Mouse (Mus musculus): Measurements from ENCODE around the gene Wdr93. TPM values are rescaled to one million over a fixed set of nuclear protein-coding genes. Genes with fewer than 3 reads are reported as not detected.

Wdr93 gene
- polyA plus RNA-seq (2017; shearing (Covaris generic)), result under 1 TPM in 1 of 2 experiments, not detected in 1; 0.28 TPM

DNA sequence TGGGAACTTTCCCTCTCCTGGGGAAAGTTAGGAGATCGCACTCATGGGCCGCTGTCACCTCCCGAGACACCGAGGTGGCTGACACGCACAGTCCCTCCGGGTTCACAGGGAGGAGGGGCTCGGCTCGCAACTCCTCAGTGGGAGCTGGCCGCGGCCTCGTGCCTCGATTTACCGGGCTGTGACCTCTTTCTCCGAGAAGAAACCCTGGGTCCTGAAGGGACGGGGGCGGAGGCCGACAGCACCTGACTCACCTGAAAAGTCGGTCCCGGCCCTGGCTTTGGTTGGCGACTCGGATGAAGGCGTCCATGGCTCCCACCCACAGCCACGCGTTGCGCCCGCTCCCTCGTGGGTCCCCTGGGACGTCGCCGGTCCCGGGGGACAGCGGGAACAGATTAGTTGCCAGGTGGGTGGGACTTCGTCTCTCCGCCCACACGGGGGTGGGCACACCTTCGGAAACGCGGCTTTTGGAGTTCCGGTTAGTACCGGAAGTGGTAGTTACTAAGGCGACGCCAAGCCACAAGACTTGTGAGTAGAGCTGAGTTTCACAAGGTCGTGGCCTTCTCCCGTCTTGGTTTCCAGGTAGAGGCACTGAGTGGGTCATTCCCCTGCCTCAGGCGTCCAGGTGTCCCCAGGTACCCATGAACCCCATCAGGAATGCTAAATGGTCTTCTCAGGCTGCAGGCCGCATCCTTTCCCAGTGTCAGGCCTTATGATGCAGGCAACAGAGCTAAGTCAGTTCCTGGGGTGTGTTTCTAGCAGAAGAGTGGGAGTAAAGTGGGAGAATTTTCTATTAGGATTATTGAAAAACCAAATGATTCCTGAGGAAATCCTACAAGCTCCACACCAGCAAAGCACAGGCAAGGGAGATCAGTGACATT is at the start of gene Wdr93, which contains the start of gene Pex11a:
Gene Wdr93 (plus strand): TSS at position 505 of the 878 bp plus-strand sequence.
Gene Pex11a (minus strand): TSS at position 473 of the 878 bp plus-strand sequence.
- peak; percentile 99 for ATAC-seq

DNA sequence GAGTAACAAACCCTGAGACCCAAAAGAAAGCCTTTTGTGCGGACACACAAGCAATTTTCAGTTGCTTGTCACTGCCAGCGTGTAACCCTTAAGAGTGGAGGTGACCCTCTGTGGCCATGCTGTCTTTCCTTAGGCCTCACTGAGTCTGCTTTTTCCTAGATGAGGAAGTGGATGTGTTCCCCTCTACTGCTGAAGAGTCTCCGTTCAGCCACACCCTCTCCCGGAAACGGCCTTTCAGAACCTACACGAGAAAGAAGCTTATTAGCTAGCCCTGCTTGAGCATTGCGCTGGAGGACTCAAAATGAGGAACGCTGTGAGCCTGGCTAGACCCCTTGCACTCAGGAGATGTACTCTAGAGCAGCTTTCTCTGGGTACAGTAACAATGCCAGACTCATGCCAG is 46.5 kb upstream of the Wdr93 start:
- ATAC-seq, result no peak

DNA sequence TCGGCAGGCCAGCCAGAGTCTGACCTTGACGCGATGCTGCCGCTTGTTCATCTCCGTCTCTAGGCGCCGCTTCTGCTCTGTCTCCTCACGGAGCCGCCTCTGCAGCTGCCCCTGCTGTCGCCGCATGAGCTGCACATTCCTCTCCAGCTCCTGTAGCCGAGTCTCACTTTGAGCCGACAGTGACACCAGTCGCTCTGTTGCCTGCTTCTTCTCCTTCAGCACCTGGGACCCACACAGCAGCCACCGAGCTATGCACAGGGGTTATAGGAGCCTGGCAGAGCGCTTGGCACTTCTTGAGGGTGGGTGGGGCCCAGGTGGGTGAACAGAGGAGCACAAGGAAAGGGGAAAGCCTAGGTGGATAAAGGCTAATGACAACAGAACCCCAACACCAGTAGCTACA is 40.2 kb upstream of the Wdr93 start:
- no peak for ATAC-seq

DNA sequence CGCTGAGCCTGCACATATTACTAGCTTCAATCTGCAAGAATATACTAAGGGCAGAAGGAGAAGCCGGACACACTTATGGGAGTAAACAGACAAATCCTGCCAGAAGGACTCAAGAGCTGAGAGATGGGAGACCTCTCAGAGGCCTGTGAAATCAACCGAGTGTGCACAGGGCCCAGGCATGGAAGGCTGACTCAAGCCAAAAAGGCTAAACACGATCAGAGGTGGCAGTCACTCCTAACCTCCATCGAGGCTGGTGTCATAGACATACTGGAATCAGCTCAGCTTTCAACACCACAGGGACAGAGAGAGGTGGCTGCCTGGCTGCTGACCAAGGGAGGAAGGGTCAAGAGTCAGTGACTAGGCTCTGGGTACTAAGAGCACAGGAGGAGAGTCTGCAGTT is 37.8 kb upstream of the Wdr93 start:
- no peak for ATAC-seq

DNA sequence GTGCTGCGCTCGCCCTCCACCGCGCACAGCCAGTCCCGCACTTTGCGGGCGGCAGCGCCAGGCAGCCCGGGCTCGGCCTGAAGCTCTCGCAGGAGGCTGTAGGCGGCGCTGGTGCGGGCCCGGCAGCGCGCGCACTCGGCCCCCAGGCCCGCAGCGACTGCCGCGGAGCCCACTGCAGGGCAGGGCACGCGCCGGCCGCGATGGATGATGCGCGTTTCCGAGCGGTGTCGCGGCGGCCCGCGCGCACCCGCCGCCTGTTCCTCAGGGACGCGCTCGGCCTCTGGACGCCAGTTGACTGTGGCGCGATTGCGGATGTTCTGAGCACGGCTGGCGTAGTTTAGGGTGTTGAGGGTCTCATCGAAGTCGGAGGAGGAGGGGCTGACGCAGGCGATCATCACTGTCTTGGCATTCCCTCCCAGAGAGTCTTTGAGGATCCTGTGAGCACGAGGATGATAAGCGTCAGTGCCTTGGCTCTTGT is 32.8 kb upstream of the Wdr93 start:
- ATAC-seq, result no peak

DNA sequence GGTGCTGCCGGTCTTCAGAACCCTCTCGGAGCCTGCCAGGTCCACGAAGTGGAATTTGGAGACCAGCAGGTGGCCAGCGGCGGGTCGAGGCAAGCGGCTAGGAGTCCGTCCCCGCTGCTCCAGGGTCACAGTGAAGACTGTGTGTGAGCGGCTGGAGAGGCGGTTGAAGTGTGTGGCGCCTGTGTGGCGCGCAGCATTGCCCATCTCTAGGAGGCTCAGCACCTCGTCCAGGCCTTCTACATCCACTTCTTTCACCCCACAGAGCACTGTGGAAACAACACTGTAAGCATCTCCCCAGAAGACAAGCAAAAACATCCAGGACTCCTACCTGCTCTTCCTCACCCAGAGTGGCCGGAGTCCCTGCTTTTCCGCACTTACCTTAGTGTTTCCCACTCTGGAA is 32.1 kb upstream of the Wdr93 start:
- ATAC-seq, result no peak

DNA sequence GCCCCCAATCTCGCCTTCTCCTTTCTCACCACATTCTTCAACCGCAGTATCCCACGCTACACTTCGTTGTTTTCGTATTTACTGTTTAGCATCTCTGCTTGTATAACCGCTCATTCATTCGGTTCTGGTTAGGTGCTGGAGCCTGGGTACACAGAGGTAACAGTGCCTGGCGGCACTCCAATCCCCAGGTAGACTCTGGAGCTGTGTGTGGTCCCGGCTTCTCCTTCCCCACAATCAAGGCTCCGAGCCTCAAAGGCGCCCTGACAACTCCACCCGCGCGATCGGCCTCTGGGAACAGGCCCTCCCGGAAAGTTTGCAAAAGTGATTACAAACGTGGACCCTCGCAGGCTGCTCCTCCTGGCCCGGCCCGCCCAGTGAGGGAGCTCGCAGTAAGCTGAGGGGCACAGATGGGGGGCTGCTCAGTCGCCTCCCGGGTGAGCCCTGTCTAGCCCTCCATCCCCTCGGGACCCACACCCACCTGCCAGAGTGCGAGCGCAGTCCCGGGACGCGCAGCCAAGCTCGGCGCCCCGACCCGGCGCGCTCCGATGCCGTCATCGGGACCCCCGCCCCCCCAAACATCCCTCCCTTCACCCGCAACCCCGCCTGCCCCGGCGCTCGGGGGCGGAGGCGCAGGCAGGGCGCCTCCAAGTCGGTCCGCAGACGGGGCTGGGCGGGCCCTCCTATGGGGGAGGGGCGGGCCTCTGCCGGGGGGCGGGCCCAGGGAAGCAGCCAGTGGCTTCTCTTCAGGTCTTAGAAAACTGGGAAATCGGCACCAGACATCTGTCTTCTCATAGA is 27.6 kb upstream of the Wdr93 start, which contains the start of gene Kif7:
Gene Kif7 (minus strand): TSS at position 534 of the 795 bp plus-strand sequence.
- peak; percentile 76 for ATAC-seq

DNA sequence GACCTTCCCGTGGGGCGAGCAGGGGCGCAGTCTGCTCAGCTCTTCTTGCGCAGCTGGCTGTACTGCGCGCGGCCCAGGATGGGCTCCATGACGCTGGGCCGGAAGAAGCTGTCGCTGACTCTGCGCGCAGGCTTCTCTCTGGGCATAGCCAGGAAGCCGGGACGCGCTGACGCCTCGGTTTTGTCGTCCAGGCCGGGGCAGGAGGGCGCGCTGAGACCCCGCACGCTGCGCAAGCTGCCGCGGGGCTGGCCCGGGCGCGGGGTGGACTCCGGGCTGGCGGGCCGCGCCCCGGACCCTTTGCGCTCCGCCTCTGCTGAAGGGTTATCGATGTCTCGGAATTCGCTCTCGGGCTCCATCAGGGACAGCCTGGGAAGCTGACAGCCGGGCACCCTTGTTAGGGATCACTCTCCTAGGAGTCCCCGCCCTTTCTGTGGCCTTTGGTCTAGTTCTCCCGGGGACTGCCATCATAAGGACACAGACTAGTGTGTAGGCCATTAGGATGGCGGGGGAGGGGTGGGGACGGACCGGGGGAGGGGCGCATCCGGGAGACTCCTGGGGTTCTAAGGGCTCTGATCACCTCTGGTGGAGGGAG is 21.5 kb upstream of the Wdr93 start:
- peak; percentile 98 for ATAC-seq

DNA sequence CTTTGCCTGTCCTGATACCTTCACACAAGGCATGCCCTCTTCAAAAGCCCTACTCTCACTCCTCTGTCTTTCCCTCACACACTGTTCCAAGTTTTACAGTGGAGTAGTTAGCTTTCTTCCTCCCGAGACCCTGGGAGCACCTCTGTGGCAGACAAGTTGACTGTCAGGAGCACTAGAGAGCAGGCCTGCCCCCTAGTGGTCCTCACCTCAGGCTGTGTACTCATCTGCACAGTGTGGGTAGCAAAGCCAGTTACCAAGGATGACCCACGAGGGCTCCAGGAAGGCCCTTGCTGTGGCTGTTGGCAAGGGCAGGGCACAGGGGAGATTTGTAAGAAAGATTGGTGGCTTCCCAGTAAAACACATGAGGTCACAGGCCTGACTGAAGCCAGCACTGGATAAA is 15.9 kb upstream of the Wdr93 start:
- peak; percentile 47 for ATAC-seq

DNA sequence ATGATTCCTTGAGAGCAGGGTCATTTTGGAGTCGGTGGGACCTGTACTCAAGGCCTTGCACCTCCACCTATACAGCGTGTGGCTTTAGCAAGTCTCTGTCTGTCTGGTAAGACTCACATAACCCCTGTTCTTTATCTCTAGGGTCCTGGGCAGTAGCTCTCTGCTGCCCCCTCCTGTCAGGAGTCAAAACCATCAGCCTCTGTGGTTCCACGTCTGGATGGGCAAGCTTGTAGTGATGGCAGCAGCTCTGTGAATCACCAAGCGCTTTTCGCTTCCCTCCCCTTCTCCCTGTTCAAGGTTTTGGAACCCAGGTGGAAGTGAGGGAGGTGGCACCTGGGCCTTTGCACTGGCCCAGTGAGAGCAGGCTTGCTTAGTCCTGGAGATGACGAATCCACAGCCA is 14.7 kb upstream of the Wdr93 start:
- ATAC-seq, result peak; percentile 77

DNA sequence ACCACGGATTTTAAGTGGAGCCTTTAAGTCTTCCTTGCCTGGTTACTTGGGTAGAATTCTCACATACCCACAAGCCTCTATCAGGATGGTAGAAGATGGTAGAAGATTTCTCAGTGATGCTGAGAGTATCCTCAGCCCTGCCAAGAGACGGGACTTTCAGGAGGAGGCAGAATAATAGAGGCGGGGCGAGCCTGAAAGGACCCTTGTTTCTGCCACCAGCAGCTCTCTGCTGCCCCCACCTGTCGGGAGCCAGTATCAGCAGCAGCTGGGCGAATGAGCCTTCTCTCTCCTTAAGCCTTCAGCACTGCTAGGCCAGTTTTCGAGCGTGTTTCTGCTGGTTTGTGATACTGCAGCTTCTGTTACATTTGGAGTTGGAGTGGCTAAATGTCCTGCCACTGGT is 13.8 kb upstream of the Wdr93 start:
- ATAC-seq, result peak; percentile 72

DNA sequence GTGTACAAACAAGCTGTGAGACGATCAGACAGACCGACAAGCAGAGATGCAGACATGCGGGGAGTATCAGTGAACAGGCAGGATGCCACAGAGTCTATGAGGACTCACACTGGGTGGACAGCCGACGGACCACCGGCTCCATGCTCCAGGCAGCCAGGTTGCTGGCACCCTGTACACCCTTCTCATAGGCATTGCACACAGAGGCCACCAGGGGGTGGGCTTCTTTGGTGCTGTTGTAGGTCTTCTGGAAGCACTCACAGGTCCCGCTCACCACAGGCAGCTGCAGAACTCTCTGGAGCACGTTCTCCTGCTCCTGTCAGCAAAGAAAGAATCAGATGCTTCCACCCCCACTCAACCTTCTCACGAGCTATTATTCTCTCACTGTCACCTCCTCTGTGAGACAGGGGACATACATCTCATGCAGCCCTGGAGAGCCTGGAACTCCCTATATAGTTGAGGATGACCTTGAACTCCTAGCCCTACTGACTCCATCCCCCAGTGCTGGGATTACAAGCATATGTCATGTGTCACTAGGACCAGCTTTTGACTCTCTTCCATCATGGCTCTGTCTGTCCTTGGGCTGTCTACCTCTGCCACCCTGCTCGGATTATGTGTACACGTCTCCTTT is 13.1 kb upstream of the Wdr93 start:
- ATAC-seq, result no peak

DNA sequence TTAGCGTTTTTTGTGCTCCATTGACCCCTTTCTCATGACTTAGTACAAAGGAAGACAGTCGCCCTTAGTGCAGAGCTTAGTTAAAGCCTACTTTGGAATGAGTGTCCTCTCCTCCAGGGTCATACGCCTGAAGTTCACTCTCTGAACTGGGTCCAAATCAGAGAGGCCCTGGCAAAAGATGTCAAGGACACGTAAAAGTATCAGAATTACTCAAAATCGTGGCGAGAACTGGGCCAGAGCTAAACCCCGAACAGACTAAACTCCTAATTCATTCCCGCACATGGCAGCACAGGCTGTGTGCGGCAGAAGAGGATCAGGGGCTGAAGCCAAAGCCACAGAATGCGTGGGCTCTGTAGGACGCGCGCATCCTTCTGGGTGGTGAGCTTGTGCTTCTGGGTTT is 11.5 kb upstream of the Wdr93 start:
- no peak for ATAC-seq

DNA sequence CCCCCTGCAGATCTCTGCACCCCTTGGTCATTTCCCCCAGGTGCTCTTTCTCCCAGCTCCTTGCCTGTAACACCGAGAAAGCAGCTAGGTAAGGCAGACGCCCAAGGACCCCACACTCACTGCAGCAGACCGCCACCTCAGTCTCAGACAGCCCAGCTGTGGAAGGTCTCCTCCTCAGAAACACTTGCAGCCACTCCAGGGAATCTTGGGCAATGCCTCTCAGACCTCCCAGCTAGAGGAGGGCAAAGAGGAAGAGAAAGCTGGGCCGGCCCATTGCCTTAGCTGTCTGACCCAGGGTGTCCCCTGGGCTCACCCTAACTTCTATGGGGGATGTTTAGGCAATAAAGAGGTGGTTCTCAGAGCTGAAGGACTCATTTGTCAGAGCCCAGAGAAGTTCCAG is 10.3 kb upstream of the Wdr93 start, which contains the start of gene Plin1:
Gene Plin1 (minus strand): TSS at position 282 of the 400 bp plus-strand sequence.
- ATAC-seq, result no peak

DNA sequence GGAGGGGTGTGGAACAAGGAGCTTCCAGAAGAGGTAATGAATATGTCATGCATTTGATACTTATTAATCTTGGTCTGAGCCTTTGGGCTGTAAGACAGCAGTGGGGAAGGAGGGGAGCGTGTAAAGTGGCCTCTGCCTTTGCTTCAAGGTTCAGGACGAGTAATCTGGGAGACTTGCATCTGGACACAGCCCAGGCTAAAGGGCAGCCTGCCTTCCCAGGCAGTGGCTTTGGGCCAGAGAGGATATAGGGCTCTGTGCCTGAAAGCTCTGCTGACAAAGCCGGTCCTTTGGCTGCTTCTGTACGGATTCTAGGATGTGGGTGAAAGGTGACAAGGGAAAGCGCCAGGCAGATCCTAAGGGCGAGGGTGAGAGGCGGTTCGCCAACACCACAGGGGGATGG is 8.4 kb upstream of the Wdr93 start:
- ATAC-seq, result no peak

DNA sequence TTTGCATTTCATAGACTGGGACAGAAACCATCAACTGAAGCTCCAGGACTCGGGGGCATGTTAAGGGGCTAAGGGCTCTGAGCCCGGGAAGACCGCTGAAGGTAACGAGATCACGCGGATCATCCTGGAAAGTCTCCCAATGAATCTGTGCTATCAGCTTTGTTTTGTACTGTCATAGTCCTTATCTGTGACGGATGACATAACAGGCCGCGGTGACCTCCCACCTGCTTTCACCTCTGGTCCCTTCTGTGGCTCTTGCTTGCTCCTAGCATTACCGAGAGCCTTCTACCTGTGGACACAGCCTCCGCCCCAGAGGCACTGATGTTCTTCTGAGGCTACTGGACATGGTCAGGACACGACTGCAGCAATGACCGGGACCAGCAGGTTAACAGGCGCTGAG is 6.5 kb upstream of the Wdr93 start:
- no peak for ATAC-seq

DNA sequence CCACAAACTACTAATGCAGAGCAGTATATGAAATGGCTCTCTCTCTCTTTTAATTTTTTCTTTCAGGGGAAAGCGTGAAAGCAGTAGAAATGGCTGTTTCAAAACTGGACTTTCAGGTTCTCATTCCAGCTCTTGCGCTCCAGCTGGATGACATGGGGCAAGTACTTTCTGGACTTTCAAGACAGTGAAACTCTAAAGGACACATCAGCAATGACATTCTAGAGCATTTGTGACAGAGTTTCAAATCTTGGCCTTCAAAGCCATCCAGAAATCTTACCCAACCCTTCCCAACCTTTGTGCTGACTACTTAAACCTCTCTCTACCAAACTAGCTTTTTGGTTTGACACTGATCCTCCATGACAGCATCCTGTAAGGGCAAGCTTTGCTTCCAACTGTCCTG is 4.0 kb upstream of the Wdr93 start:
- no peak for ATAC-seq

DNA sequence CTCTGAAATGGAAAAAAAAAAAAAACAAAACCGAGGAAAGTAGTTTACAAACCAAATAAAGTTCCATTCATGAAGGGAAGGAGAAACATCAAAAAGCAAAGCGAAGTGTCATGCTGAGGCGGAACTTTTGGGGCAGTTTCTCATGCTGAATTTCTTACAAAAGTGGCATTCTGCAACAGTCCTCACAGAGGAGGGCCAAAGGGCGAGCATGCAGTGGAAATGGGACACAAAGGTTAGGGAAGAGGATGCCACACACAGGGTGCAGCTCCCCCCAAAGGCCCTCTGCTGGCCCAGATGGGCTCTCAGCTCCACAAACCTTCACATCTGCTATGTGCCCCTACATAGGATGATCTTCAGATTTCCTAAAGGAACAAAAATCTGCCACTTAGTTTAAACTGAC is 2.7 kb upstream of the Wdr93 start:
- ATAC-seq, result no peak

DNA sequence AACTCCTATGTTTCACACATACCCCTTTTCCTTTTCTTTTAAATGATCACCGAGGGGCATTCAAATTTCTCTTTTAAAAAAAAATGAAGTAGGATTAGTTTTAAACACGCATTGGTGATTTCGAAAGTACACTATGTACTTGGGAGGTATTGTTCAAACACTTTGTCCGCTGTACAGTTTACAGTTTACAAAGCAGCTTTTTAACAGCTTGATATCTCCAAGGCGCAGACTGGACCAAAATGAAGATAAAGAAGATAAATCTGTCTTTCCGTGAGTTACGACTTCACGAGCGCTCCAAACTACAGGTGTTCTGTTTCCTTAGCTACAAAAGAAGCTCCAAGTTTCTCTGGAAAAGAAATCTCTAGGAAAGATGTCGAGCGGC is 695 bp upstream of the Wdr93 start:
- no peak for ATAC-seq

DNA sequence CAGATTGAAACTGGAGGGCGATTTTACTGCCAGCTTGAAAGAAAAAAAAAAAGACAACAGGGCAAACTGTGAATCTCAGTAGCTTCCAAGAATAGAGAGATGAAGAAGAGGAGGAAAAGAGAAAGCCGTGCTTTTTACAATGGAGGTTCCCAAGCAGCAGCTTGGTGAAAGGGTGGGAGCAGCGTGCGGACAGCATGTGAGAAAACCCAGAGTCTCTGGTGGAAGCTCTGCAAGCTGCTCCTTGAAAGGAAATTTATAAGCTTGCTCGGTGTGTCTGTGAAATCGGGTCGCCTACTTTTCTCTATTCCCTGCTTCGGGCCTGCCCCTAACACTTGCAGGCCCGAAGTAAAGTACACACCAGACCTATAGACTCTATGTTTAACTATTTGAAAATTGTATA is 1.1 kb downstream of the Wdr93 start:
- no peak for ATAC-seq

DNA sequence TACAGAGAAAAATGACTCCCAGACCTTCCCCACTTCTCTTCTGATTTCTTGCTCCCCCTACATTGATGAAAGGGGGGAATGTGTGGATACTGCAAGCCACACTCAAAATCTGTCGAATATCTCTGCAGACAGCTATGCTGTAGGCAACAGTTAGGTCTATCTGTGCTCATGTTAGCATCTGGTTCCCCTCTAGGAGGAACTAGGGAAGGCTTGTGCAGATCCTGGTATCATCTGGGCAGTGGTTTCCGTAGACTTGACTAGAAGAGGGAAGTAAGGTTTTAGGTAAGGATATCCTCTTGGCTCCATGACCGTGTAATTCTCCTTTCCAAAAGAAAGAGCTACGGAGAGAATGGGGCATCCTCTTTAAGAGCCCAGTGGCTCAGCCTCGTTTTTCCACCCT is 1.6 kb downstream of the Wdr93 start:
- ATAC-seq, result no peak

DNA sequence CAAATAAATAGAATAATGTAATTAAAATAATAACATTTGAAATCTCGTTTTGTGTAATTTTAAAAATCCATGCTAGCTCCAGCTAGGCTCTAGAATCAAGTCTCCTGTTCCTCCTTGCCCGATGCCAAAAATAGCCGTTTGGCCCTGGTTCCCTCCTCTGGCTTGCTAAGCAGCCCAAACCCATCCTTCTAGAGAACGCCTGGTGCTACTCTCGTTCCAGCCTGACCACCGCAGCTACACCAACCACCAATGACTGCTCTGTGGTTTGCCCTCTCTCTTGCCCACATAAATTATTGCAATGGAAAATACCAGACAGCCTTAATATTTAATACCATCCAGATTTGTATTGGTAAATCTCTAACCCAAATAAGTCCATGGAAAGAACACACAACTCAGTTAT is 4.7 kb downstream of the Wdr93 start:
- no peak for ATAC-seq

DNA sequence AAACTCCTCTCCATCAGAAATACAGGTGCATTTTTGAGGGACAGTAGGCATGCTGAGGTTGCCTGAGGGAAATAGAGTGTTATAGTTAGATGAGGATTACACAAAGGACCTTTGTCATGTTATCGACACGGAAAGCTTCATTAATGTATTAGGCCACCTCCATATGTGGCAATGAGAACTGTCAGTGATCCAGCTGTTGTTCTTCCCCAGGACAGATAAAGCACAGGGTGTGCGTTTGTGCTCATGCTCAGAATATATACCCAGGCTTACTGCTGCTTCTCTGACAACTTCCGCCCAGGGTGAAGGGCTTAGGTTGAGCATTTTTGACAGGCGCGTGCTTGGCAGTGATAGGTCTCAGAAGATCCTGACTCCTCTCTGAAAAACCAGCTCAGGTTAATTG is 6.5 kb downstream of the Wdr93 start:
- ATAC-seq, result no peak
